Mouse (Mus musculus) left cerebral cortex, postnatal 25 days (tissue): ENCODE measurements around the gene Thegl. TPM values are rescaled to one million over a fixed set of nuclear protein-coding genes. Genes with fewer than 3 reads are reported as not detected.
"Not testable (repeated sequence)": the region's sequence is repeated elsewhere in the genome, so short reads cannot be mapped to it uniquely, and the experiment has no call there.

Experiments used
- DNase-seq, 2 experiments: peaks; one replicate each; pipeline ENCODE4 v3.0.0; 2022; ENCODE audit warnings: low spot score in 2 of 2, mixed read lengths in 1 of 2
- intact Hi-C: fragments of 180-260 bp; cut with DNase I; formaldehyde crosslinking; loops from one replicate; pipeline ENCODE4 v1.15.1; 2025
- total RNA-seq, 2 experiments: library from RNA; stranded (reverse); gene quantifications; 2 replicates each; pipeline ENCODE4 v1.2.3; 2021

Thegl gene
- total RNA-seq, result under 1 TPM in 1 of 2 experiments, not detected in 1; 0.69 TPM

DNA sequence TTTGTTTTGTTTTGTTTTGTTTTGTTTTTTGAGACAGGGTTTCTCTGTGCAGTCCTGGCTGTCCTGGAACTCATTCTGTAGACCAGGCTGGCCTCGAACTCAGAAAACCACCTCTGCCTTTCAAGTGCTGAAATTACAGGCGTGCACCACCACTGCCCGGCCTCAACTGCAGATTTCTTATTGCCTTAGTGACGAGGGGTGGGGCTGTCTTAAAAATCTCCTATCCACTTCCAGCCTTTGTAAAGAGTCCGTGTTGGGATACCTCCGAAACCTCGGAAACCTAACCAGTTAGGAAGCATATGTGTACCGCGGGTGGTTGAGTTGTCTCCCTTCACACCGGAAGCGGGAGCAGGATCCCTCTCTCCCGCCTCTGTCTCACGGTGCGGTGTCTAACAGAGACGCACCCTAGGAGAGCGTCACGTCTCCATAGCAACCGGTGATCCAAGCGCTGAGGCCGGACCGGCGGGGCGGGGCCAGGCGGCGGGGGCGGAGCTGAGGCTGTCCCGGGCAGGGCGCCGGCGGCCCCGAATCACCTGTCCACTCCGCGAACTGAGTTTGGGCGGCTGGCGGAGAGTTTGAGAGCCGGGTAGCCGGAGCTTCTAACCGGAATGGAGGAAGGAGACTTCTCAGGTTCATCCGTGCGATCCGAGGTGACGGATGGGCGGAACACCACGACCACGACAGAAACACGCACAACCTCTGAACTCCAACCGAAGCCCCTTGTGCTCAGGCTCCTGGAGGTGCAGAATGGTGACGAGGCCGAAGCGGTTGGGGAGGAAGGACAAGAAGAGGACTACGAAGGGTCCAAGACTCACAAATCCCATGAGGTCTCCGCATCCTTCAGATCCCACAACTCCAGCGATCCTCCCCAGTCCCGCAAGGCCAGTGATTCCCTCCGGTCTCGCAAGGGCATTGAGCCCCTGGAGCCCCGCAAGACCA lies at the start of gene Thegl:
Gene Thegl (plus strand): TSS at position 480 of the 939 bp plus-strand sequence.
- peak; percentile 74 to 76 for DNase-seq
- intact Hi-C loops, result no loop called here

DNA sequence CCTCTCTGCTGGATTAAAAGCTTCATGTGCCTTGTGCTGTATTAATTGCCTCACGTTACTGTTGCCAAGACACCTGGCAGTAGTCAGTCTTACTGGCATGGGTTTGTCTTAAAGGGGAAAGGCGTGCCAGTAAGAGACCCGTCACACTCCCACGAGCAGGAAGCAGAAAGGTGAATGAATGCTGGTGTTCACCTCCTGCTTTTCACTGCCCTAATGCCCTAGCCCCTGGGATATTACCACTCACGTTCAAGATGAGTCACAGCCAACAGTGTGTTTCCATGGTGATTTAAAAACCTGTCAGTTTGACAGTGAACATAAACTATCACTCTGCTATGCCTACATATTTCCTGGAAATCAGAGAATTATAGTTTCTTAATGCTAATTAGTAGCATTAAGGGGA lies 46.6 kb upstream of the Thegl start:
- no peak for DNase-seq
- intact Hi-C loops, result no loop called here

DNA sequence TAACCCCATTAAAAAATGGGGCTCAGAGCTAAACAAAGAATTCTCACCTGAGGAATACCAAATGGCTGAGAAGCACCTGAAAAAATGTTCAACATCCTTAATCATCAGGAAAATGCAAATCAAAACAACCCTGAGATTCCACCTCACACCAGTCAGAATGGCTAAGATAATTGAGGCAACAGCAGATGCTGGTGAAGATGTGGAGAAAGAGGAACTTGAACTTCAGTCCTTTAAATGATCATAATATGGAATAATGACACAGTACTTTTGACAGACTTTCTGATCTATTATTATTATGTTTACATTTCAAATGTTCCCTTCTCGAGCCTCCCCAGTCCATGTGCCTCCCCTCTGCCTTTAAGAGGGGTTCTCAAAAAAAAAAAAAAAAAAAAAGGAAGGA lies 44.7 kb upstream of the Thegl start:
- intact Hi-C loops, result not testable (repeated sequence)

DNA sequence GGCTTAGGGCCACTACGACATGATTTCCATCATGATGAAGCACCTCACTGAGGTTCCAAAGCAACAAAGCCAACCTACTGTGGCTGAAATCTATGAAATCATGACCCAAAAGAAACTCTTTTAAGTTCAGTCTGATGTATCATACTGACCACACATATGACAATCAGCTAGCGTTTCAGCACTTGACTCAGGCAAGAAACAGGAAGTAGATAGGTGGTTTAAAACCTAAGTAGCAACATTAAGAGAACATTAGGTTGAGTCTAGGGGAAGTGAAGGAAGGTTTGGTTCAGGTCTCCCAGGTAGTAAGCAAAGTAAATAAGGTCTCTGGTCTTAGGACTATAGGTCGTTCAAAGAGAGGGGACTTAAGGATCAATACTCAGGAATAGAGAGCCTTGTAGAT lies 42.3 kb upstream of the Thegl start:
- intact Hi-C loops, result no loop called here
- no peak for DNase-seq

More for the DNA sequence above, 44.7 kb upstream of the Thegl start:
- not testable (repeated sequence) for DNase-seq

DNA sequence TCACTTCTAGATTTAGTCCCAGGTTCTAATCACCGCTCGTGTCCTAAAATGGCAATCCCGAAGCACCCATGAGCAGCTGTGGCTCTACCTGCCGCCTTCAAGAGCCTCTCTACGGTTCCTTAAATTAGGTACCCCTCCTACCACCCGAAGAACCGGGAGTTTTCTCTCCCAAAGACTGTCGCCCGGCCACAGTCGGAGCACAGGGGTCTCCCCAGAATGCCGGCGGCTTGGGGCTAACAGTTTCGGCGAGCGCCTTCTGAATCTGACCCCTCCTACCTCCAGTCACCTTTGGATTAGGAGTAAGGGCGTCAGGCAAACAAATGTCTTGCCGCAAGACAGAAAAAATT lies 41.6 kb upstream of the Thegl start:
- intact Hi-C loops, result loop anchor here (2.0 kb wide), 1 partner anchor 69 kb away; the partner anchor contains the start of gene Aasdh
- DNase-seq, result no peak

DNA sequence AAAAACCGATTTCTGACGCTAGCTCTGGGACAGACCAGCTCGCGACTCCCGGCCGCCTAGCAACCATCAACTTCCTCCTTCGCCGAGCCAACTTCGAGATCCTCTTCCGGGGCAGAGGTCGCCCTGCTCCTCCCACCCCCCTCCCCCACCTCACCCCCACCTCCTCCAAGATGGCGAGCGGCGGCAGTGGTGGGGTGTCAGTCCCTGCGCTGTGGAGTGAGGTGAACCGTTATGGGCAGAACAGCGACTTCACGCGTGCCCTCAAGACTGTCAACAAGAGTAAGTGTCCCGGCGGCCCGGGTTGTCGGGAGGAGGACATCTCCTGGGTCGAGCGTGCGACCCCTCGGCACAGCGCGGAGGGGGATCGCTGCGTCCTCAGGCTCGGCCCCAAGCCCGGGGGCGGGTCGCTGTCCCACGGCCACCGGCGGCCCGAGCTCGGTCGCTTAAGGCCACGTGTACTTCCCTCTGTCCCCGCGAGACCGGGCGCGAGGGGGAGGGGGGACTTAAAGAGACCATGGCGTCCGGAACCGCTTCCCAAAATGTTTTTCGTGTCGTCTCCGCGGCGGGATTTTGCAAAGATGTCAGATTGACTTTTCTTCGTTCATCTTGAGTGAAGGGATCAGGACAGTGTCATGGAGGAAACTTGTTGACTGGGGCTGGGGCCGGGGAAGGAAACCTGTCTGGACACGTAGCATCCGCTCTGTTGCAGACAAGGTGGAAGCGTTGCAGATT lies 41.1 kb upstream of the Thegl start, which contains the start of gene Srp72:
Gene Srp72 (plus strand): TSS at position 130 of the 732 bp plus-strand sequence.
- intact Hi-C loops, result loop anchor here (2.0 kb wide), 1 partner anchor 70 kb away; the partner anchor contains the start of gene Aasdh
- peak; percentile 77 to 87 for DNase-seq

DNA sequence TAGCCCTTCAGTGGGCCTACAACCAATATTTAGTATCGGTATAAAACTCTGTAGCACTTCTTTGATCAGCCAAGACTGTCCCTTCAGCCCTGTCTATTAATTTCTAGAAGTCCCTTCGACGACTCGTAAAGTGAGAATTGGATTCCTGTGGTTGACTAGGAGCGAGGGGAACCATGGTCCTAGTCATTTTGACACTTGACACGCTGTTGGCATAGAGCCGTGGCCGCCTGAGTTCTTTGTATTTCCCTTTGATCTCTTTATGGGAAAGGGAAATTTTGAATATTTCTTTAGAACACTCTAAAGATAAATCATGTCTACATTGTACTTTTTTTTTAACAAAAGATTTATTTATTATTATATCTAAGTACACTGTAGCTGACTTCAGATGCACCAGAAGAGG lies 40.1 kb upstream of the Thegl start:
- no peak for DNase-seq
- intact Hi-C loops, result loop anchor here (2.0 kb wide), 1 partner anchor 71 kb away; the partner anchor contains the start of gene Aasdh

DNA sequence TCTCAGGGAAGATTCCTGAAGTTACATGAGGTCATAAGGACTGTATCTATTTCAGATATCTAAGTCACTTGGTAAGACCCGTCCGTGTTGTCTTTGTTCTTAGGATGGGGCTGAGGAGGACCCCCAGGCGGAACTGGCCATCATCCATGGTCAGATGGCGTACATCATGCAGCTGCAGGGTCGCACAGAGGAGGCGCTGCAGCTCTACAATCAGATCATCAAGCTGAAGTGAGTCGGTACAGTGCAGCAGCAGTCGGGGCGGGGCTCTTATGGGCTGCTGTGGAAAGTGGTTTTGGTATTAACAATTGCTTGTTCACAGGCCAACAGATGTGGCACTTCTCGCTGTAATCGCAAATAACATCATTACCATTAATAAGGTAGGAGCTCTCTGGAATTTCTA lies 31.8 kb upstream of the Thegl start:
- intact Hi-C loops, result loop anchor here (10.0 kb wide), 1 partner anchor 341 kb away; no protein-coding TSS in a partner anchor

DNA sequence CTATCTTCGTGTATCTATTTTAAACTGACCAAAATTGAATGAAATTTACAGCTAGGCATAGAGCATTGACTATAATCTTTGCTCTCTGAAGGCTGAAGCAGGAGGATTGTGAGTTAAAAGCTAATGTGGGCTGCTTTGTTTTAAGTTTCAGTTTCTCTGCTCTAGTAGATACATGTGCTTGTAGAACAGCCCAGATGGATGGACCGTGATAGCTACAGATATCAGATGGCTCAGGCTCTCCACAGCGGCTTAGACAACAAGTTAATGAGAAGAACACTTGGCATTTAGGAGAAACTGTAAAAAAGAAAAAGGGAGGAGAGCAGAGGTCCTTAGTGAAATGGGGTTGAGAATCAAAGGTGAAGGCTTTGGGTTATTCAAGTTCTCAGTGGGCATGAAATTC lies 25.0 kb upstream of the Thegl start:
- DNase-seq, result no peak
- intact Hi-C loops, result no loop called here

More for the DNA sequence above, 31.8 kb upstream of the Thegl start:
- no peak for DNase-seq

DNA sequence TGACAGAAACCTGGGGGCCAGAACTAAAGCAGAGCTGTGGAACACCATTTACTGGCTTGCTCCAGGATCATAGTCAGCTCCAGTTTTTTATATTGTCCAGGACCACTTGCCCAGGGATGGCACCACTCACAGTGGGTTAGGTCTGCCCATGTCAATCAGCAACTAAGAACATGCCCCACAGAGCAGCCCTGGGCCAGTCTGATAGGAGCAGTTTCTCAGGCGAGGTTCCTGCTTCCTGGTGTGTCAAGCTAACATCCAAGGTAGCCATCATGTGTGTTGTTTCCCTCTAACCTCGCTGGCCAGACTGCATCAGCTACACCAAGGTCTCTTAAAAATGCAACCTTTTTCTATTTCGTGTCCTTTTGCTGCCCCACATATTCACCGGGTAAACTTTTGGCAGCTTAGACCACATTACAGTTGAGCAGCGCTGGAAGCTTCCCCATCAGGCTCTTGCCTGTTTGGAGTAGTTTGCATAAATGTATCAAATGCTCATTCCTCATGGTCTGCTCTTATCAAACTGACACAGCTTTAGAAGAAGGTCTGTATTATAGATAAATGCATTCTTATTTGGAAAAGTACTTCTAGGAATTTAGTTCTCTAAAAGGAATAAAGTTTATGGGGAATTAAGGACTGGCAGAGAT lies 22.5 kb upstream of the Thegl start:
- intact Hi-C loops, result no loop called here
- DNase-seq, result no peak

DNA sequence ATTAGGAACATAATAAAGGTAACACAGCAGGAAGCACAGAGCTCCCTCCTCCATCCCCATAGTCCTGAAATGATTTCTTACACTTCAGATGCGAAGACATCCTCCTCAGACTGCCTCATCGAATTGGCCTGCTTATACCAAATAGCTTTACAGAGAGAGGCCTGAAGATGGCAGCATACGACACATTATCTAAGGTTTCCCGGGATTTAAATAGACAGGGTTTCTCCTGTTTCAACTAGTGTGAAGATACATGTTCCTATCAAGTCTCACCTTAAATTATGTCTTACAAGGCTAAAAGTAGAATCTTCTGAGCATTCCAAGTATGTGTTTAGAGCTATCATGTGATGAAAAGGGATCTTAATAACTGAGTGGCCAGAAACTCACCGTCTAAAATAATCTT lies 17.4 kb upstream of the Thegl start:
- DNase-seq, result peak; percentile 35 to 62
- intact Hi-C loops, result loop anchor here (1.0 to 5.0 kb wide), 4 partner anchors 64 to 231 kb away; no protein-coding TSS in a partner anchor

DNA sequence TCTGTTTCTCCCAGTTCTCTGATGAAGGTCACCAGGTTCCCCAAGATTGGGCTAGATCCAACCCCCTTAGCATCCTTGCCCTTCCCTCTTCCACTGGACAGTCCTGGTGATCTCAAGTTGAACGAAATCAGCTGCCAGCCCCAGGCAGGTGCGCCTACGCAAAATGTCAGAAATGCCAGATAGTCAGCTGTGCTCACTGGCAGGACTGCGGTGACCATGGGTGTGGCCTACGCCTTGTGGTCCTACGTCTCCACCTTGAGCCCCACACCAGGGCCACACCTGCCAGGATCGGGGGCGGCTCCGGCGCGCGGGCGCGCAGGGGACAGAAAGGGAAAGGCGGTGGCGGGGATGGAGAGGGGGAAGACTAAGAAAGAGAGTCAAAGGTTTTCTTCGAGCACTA lies 14.6 kb upstream of the Thegl start:
- intact Hi-C loops, result no loop called here
- no peak for DNase-seq

DNA sequence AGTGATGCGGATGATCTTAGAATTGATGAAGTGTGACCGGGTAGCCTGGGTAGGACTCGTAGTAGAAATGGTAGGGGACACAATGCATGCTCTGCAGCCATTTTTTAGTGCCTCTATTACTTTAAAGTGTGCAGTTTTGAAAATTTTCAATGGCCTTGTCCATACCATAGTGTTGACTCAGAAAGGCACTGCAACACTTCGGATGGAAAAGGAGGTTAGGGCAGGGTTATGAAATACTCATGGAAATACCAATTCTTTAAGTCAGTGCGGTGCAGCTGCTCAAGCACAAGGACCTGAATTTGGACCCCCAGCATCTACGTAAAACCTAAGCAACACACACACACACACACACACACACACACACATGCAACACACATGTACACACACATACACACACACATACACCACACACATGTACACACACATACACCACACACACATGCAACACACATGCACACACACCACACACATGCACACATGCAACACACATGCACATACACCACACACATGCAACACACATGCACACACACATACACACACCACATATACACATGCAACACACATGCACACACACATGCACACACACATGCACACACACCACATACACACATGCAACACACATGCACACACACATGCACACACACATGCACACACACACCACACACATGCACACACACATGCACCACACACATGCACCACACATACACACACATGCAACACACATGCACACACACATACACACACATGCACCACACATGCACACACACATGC lies 11.6 kb upstream of the Thegl start, which contains the start of gene Arl9:
Gene Arl9 (plus strand): TSS at position 5 of the 771 bp plus-strand sequence.
- no peak for DNase-seq
- intact Hi-C loops, result no loop called here

DNA sequence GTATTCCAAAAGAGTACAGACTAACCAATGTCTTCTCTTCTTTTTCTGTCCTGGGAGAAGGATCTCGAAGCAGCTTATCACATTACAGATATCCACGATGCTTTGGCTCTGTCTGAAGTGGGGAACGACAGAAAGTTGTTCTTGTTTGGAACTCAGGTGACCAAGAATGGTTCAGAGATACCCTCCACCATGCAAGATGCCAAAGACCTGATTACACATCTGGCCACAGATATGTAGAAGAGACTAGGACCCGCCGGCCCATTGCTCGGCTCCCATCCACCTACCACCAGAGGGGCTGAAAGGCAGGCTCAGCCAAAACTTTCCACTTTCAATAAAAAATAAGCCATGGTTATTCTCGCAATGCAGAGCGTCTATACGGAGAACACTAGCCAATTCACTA lies 5.5 kb upstream of the Thegl start:
- intact Hi-C loops, result no loop called here
- DNase-seq, result no peak

DNA sequence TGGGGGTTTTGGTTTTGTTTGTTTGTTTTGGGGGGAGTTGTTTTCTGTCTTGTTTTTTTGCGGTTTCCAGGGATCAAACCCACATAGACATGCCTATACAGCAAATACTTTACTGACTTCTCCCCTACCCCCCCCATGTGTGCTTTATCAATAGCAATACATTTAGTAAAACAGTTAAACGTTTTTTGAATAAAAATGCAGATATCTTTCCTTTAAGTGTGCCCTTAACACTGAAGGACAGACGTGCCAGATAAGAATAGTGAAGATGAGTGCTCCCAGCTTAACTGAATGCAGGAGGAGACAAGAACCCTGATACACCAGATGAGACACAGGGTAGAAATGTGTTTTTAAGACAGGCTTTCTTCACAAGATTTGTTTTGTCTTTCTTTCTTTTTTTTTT lies 4.7 kb upstream of the Thegl start:
- no peak for DNase-seq
- intact Hi-C loops, result no loop called here

DNA sequence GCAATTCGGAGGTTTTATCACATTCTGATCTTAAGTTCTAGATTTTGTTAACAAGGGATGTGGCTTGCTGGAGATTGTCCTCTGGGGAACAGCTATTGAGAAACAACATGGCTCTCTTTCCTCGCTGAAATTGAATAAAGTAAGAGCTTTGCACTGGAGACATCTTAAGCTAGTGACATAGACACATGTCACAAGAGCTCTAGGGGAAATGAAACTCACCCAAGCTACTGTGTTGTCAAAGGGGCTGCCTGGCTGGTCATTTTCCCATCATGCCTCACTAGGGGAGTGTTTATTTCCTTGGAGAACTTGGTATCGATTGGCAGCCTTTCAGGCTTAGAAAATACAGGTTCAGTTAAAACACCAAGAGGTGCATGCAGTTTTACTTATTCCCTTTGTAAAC lies 2.7 kb upstream of the Thegl start:
- intact Hi-C loops, result no loop called here
- DNase-seq, result no peak

DNA sequence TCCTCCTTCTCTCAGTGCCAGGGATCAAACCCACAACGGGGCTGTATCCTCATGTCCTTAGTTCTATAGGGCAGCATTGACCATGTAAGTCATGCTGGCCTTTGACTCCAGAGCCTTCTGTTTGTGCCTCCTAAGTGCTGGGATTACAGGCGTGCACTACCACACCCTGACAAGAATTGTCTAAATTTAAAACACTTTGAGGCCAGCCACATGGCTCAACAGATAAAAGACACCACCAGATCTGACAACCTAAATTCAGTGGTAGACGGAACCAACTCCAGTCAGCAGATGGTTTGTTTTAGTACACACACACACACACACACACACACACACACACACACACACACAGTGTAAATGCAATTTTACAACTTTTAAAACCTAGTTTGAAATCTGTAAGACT lies 12.2 kb downstream of the Thegl start:
- DNase-seq, result no peak
- intact Hi-C loops, result no loop called here

DNA sequence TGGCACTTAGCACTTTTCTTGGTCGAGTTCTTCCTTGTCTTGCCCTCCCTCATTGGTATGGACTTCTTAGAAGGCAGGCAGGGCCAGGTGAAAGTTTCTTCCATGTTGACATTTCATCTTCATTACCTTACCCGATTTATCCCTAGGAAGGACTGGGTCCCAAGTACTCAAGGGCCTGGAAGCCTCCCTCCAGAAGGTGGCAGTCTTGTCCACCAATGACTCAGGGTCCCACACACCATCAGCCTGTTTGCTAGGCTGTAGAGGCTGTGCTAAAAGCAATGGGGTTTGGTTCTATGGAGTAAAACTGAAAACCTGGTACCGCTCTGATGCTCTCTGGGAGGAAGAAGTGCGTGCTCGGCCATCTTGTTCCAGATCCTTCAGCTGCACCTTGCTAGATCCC lies 13.9 kb downstream of the Thegl start:
- peak in 1 of 2 experiments; percentile 28 for DNase-seq
- intact Hi-C loops, result no loop called here

DNA sequence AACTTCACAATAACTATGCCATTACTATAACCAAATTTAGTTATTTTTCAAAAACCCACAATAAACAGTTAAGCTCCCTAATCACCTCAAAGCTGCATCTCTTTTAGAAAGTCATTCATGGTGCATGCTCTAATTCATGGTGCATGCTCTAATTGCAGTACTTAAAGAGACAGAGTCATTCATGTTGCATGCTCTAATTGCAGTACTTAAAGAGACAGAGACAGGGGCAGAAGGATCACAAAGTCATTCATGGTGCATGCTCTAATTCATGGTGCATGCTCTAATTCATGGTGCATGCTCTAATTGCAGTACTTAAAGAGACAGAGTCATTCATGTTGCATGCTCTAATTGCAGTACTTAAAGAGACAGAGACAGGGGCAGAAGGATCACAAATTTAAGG lies 19.3 kb downstream of the Thegl start:
- intact Hi-C loops, DNase-seq: not testable (repeated sequence)
